Mouse (Mus musculus) MEL (cell line): ENCODE results near the gene Kansl3. TPM values are rescaled to one million over a fixed set of nuclear protein-coding genes. Genes with fewer than 3 reads are reported as not detected.

ENCODE experiments used
- DNase-seq: peaks from one replicate; pipeline ENCODE4 v3.0.0; 2011; ENCODE audit warnings: low read depth, low spot score
- H3K27ac ChIP-seq: 2 replicates; pipeline ENCODE4 v1.5.1; 2012; ENCODE audit warnings: low read depth, mild to moderate bottlenecking, control low read depth, low read length, moderate library complexity; ENCODE audit not compliant: control insufficient read depth
- H3K27me3 ChIP-seq, 2 experiments: fragments of 150-350 bp in 1 of 2; sonication (generic) in 1 of 2; 2 replicates each; pipeline ENCODE4 v1.6.1; 2012; ENCODE audit warnings: low read length in 2 of 2, mild to moderate bottlenecking in 2 of 2, improper control_type of control experiment in 1 of 2, moderate library complexity in 1 of 2; ENCODE audit not compliant: insufficient read depth in 2 of 2, control insufficient read depth in 1 of 2
- H3K36me3 ChIP-seq, 2 experiments: 2 replicates each; pipeline ENCODE4 v1.6.1; 2012 to 2014; ENCODE audit warnings: low read length in 2 of 2, improper control_type of control experiment in 1 of 2, inconsistent platforms in 1 of 2, mild to moderate bottlenecking in 1 of 2; ENCODE audit not compliant: insufficient read depth in 2 of 2, control insufficient read depth in 1 of 2
- H3K4me1 ChIP-seq, 2 experiments: fragments of 150-350 bp in 1 of 2; sonication (generic) in 1 of 2; 2 replicates each; pipeline ENCODE4 v1.6.1; 2012; ENCODE audit warnings: low read length in 2 of 2, improper control_type of control experiment in 1 of 2, mild to moderate bottlenecking in 1 of 2; ENCODE audit not compliant: insufficient read depth in 2 of 2, control insufficient read depth in 1 of 2
- H3K4me3 ChIP-seq, 2 experiments: fragments of 150-350 bp in 1 of 2; sonication (generic) in 1 of 2; 2 replicates each; pipeline ENCODE4 v1.5.1; 2012; ENCODE audit warnings: low read depth in 2 of 2, low read length in 2 of 2, mild to moderate bottlenecking in 2 of 2, moderate library complexity in 2 of 2, control low read depth in 1 of 2, improper control_type of control experiment in 1 of 2; ENCODE audit not compliant: control insufficient read depth in 1 of 2, insufficient read depth in 1 of 2
- H3K79me2 ChIP-seq: 2 replicates; pipeline ENCODE4 v1.6.1; 2012; ENCODE audit warnings: mild to moderate bottlenecking, low read length, moderate library complexity; ENCODE audit not compliant: control insufficient read depth, poor library complexity, insufficient read depth
- H3K9ac ChIP-seq: 2 replicates; pipeline ENCODE4 v1.6.1; 2012; ENCODE audit warnings: low read depth, mild to moderate bottlenecking, control low read depth, low read length, moderate library complexity; ENCODE audit not compliant: control insufficient read depth, poor library complexity, severe bottlenecking
- H3K9me3 ChIP-seq: fragments of 150-350 bp; sonication (generic); replicated peaks from 2 replicates; pipeline ENCODE4 v1.6.1; 2012; ENCODE audit warnings: mild to moderate bottlenecking, low read length, improper control_type of control experiment, moderate library complexity; ENCODE audit not compliant: insufficient read depth
- CHD1 ChIP-seq: IDR thresholded peaks from 2 replicates; pipeline ENCODE4 v1.6.1; 2012; ENCODE audit warnings: low read depth, mild to moderate bottlenecking, inconsistent platforms, low read length, improper control_type of control experiment
- E2F4 ChIP-seq: IDR thresholded peaks from 2 replicates; pipeline ENCODE4 v1.6.1; 2011; ENCODE audit warnings: low read depth, low read length, improper control_type of control experiment, borderline replicate concordance
- ELF1 ChIP-seq: IDR thresholded peaks from 2 replicates; pipeline ENCODE4 v1.6.1; 2014; ENCODE audit warnings: low read depth, mild to moderate bottlenecking, inconsistent platforms, low read length, improper control_type of control experiment, moderate library complexity
- EP300 ChIP-seq, 2 experiments: IDR thresholded peaks; 2 replicates each; pipeline ENCODE4 v1.6.1; 2011; ENCODE audit warnings: improper control_type of control experiment in 2 of 2, low read length in 2 of 2, low read depth in 1 of 2, mild to moderate bottlenecking in 1 of 2
- GATA1 ChIP-seq: IDR thresholded peaks from 2 replicates; pipeline ENCODE4 v1.6.1; 2011; ENCODE audit warnings: low read depth, low read length, improper control_type of control experiment
- HCFC1 ChIP-seq: IDR thresholded peaks from 2 replicates; pipeline ENCODE4 v1.6.1; 2012; ENCODE audit warnings: low read depth, mild to moderate bottlenecking, inconsistent platforms, low read length, improper control_type of control experiment, moderate library complexity
- JUND ChIP-seq: IDR thresholded peaks from 2 replicates; pipeline ENCODE4 v1.6.1; 2011; ENCODE audit warnings: low read depth, mild to moderate bottlenecking, improper control_type of control experiment, low read length
- MAFK ChIP-seq: IDR thresholded peaks from 2 replicates; pipeline ENCODE4 v1.6.1; 2011; ENCODE audit warnings: low read depth, mild to moderate bottlenecking, low read length, improper control_type of control experiment, borderline replicate concordance
- MAX ChIP-seq: IDR thresholded peaks from 2 replicates; pipeline ENCODE4 v1.6.1; 2011; ENCODE audit warnings: low read length, improper control_type of control experiment
- MAZ ChIP-seq: IDR thresholded peaks from 2 replicates; pipeline ENCODE4 v1.6.1; 2012; ENCODE audit warnings: low read depth, mild to moderate bottlenecking, inconsistent platforms, low read length, improper control_type of control experiment
- MXI1 ChIP-seq: IDR thresholded peaks from 2 replicates; pipeline ENCODE4 v1.6.1; 2011; ENCODE audit warnings: mild to moderate bottlenecking, low read depth, low read length, improper control_type of control experiment
- MYC ChIP-seq: IDR thresholded peaks from 2 replicates; pipeline ENCODE4 v1.6.1; 2011; ENCODE audit warnings: low read depth, mild to moderate bottlenecking, low read length, improper control_type of control experiment, moderate library complexity
- NELFE ChIP-seq: IDR thresholded peaks from 2 replicates; pipeline ENCODE4 v1.6.1; 2011; ENCODE audit warnings: low read depth, low read length, improper control_type of control experiment
- POLR2A ChIP-seq, 2 experiments: IDR thresholded peaks; 2 replicates each; pipeline ENCODE4 v1.6.1; 2011 to 2012; ENCODE audit warnings: low read length in 2 of 2, mild to moderate bottlenecking in 2 of 2, control low read depth in 1 of 2, improper control_type of control experiment in 1 of 2, low read depth in 1 of 2, moderate library complexity in 1 of 2; ENCODE audit not compliant: control insufficient read depth in 1 of 2, insufficient read depth in 1 of 2, poor library complexity in 1 of 2
- RAD21 ChIP-seq: IDR thresholded peaks from 2 replicates; pipeline ENCODE4 v1.6.1; 2011; ENCODE audit warnings: mild to moderate bottlenecking, low read depth, low read length, improper control_type of control experiment
- RCOR1 ChIP-seq: IDR thresholded peaks from 2 replicates; pipeline ENCODE4 v1.6.1; 2012; ENCODE audit warnings: low read depth, mild to moderate bottlenecking, inconsistent platforms, low read length, improper control_type of control experiment
- SIN3A ChIP-seq: IDR thresholded peaks from 2 replicates; pipeline ENCODE4 v1.6.1; 2012; ENCODE audit warnings: low read length, improper control_type of control experiment, inconsistent platforms
- SMC3 ChIP-seq: IDR thresholded peaks from 2 replicates; pipeline ENCODE4 v1.6.1; 2011; ENCODE audit warnings: low read depth, low read length, improper control_type of control experiment
- TAL1 ChIP-seq: IDR thresholded peaks from 2 replicates; pipeline ENCODE4 v1.6.1; 2012; ENCODE audit warnings: mild to moderate bottlenecking, inconsistent platforms, low read length, moderate library complexity, mixed read lengths
- TBP ChIP-seq: IDR thresholded peaks from 2 replicates; pipeline ENCODE4 v1.8.0; 2011; ENCODE audit warnings: low read depth, low read length, improper control_type of control experiment
- USF2 ChIP-seq, 2 experiments: IDR thresholded peaks; 2 replicates each; pipeline ENCODE4 v1.6.1; 2011 to 2012; ENCODE audit warnings: improper control_type of control experiment in 2 of 2, low read length in 2 of 2, borderline replicate concordance in 1 of 2, inconsistent platforms in 1 of 2, low read depth in 1 of 2, mild to moderate bottlenecking in 1 of 2; ENCODE audit not compliant: insufficient read depth in 1 of 2
- ZMIZ1 ChIP-seq: IDR thresholded peaks from 2 replicates; pipeline ENCODE4 v1.6.1; 2012; ENCODE audit warnings: low read depth, mild to moderate bottlenecking, inconsistent platforms, low read length, improper control_type of control experiment, moderate library complexity
- ZNF384 ChIP-seq: IDR thresholded peaks from 2 replicates; pipeline ENCODE4 v1.6.1; 2012; ENCODE audit warnings: low read depth, mild to moderate bottlenecking, inconsistent platforms, low read length, improper control_type of control experiment
- polyA plus RNA-seq, 2 experiments: library from polyadenylated mRNA; stranded (reverse) in 1 of 2; unstranded in 1 of 2; fragments of >175 nt in 1 of 2; fragments of >200 nt in 1 of 2; gene quantifications; 2 replicates each; pipeline versions ENCODE4 v1.2.1 to v1.2.4; 2012; ENCODE audit warnings: low replicate concordance in 2 of 2, low read depth in 1 of 2; ENCODE audit not compliant: insufficient read length in 2 of 2, insufficient read depth in 1 of 2, missing spikeins in 1 of 2
- total RNA-seq: library from RNA; depleted of rRNA; stranded (reverse); fragments of 300-350 nt; gene quantifications from 2 replicates; pipeline ENCODE4 v1.2.3, GENCODE M21; 2012

Kansl3 gene
- total and polyA plus RNA-seq, 3 experiments = 29.0 to 55.4 (median 45.6) TPM

DNA sequence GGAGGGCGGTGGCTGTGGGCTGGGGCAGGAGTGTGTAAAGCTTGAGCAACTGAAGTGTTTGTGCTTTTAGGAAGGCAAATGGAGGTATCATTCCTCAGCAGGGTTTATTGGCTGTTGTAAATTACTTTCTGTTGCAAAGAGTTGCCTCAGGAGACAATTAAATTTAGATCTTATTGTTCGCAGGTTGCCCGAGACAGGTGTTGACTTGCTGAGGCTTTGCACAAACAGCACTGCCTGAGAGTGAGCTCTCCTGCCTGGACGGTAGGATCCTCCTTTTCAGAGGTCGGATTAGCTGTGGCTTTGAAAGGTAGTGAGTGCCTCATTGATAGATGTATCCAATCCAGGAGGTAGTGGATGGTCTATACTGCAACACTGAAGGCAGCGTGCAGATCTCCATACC is 62.9 kb downstream of the Kansl3 start:
- H3K9me3 ChIP-seq = no peaks in the 10 kb centered on the region
- TF ChIP-seq RCOR1 (no peak), SMC3 (no peak), ZNF384 (no peak), TBP (no peak), USF2 (IDR thresholded peaks at IDR 0.05; ENCODE audit: borderline replicate concordance in 1 of 2, insufficient read depth in 1 of 2, low read depth in 1 of 2, low read length in 2 of 2) (no peak), E2F4 (no peak), SIN3A (no peak), GATA1 (no peak), MYC (no peak), ZMIZ1 (no peak), RAD21 (no peak), POLR2A (IDR thresholded peaks at IDR 0.05; ENCODE audit: control insufficient read depth in 1 of 2, insufficient read depth in 1 of 2, low read depth in 1 of 2, low read length in 2 of 2, poor library complexity in 1 of 2) (no peak)
- H3K27me3 ChIP-seq = no peaks in the 10 kb centered on the region
- no peaks in the 10 kb centered on the region; the same call in 1 of the 2 replicates for H3K79me2 ChIP-seq
- H3K36me3 ChIP-seq = peaks cover 0 to 5% of the 10 kb centered on the region in 2 experiments; a peak in 2 of 4 replicates
- H3K4me1 ChIP-seq = peaks cover 0 to 14% of the 10 kb centered on the region in 2 experiments; a peak in 3 of 4 replicates
- no peak overlapping the region for H3K27ac ChIP-seq
- no peak for DNase-seq
- H3K9ac ChIP-seq = no peak overlapping the region
- H3K4me3 ChIP-seq = no peak overlapping the region

DNA sequence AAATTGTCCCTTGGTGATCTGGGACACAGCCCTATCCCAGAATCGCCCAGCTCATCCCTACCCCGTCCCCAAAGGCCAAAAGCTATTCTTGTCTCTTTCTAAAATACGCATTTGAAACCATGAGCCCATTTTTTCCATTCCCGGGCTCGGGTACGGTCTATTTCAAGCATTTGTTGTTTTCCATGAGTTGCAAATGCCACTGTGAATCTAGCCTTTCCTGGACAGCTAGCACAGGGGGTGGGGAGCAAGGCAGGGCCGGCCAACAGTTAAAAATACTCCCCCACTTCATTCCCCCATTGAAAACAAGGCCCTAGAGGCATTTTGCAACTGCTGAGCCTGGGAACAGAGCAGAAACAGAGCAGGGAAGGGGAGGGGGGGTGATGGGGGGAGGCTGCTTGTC is 64.2 kb downstream of the Kansl3 start:
- TF ChIP-seq ZNF384 (no peak), TAL1 (no peak), NELFE (no peak), MAFK (no peak), MAZ (no peak), HCFC1 (no peak), SMC3 (no peak), MAX (no peak), CHD1 (no peak), RCOR1 (no peak), EP300 (IDR thresholded peaks at IDR 0.05; ENCODE audit: low read depth in 1 of 2, low read length in 2 of 2) (no peak), JUND (no peak), MXI1 (no peak), ELF1 (no peak)
- H3K4me1 ChIP-seq = peaks cover 0 to 13% of the 10 kb centered on the region in 2 experiments; a peak in 3 of 4 replicates

More for the DNA sequence above, 64.2 kb downstream of the Kansl3 start:
- no peak overlapping the region for H3K9ac ChIP-seq
- no peaks in the 10 kb centered on the region; the same call in 1 of the 2 replicates for H3K79me2 ChIP-seq
- H3K27ac ChIP-seq = no peak overlapping the region
- peaks cover 0 to 5% of the 10 kb centered on the region in 2 experiments; a peak in 2 of 4 replicates for H3K36me3 ChIP-seq
- H3K9me3 ChIP-seq = no peaks in the 10 kb centered on the region
- H3K4me3 ChIP-seq = no peak overlapping the region
- no peak for DNase-seq
- peaks cover 0 to 1% of the 10 kb centered on the region in 2 experiments; a peak in 1 of 4 replicates for H3K27me3 ChIP-seq
